Comparison of ENCODE assay signal across 16 mouse cellular contexts in genomic region chr8:91997023-91997891, GRCm38 (mm10).
A peak's percentile ranks its signal among the peaks of the same experiment; 100 is the strongest.
DNase-seq lines count a peak whose midpoint lies in the region; ATAC-seq lines count a peak whose summit lies in the region.
"Had no signal": no experiment of that assay in that cellular context is flagged by ENCODE, and none has a peak within 500 bp of the region (broad histone marks: within the 10 kb centered on the region; RNA-seq: fewer than 3 reads in every experiment).

No protein-coding gene starts in this region.

- ATAC-seq in forebrain, embryonic 16.5 days: peak; percentile 48
- peak; percentile 68 for ATAC-seq in midbrain, embryonic 13.5 days
- no peak for ATAC-seq in cerebellum, adult (ENCODE audit: insufficient number of reproducible peaks, low FRiP score, low TSS enrichment)
- ATAC-seq: CD4-positive, CD25-positive, alpha-beta regulatory T cell, adult 4 months; intestine, embryonic 16.5 days; liver, embryonic 12.5 days had no signal

- WGBS in forebrain, embryonic 16.5 days: 12% methylated on average over 26 of the region's 26 CpGs
- WGBS in midbrain, embryonic 13.5 days: 9% methylated on average over 26 of the region's 26 CpGs

- H3K27ac ChIP-seq in forebrain, embryonic 16.5 days (ENCODE audit: low read length): no peak overlapping the region
- H3K27ac ChIP-seq in midbrain, embryonic 13.5 days: peak overlapping the region; percentile 86
- H3K27ac ChIP-seq: liver, embryonic 12.5 days had no signal

- no peak overlapping the region for H3K9ac ChIP-seq in forebrain, embryonic 16.5 days (replicated peaks; ENCODE audit: low read depth, low read length)
- H3K9ac ChIP-seq in midbrain, embryonic 13.5 days (replicated peaks): 0 out of 2 replicates have a peak overlapping the region, but pooled peaks have one; percentile 15
- H3K9ac ChIP-seq: liver, embryonic 12.5 days had no signal

- peaks cover 16% of the 10 kb centered on the region for H3K27me3 ChIP-seq in forebrain, embryonic 16.5 days (replicated peaks; ENCODE audit: control insufficient read depth, insufficient read depth, low read length)
- H3K27me3 ChIP-seq in midbrain, embryonic 13.5 days: 0 out of 2 replicates have a peak, but pooled peaks cover 3% of the 10 kb centered on the region
- H3K27me3 ChIP-seq: megakaryocyte, embryonic 14.5 days had no signal

- H3K9me3 ChIP-seq in forebrain, embryonic 16.5 days (ENCODE audit: control insufficient read depth, low read length): no peaks in the 10 kb centered on the region
- H3K9me3 ChIP-seq in midbrain, embryonic 13.5 days: peaks cover 5% of the 10 kb centered on the region; the same call in 1 of the 2 replicates
- H3K9me3 ChIP-seq: liver, embryonic 12.5 days had no signal

- peak; percentile 42 for DNase-seq in ZHBTc4 (ENCODE audit: low read depth, low spot score)
- peak; percentile 82 for DNase-seq in embryo, embryonic 11 days
- no peak for DNase-seq in adrenal gland, postnatal 36 days
- DNase-seq in left cerebral cortex, postnatal 36 days (ENCODE audit: low spot score in 2 of 2): no peak
- DNase-seq in c-Kit-positive CD71-positive TER-119-positive erythroid progenitor cells, embryonic 14.5 days (ENCODE audit: low spot score): no peak
- DNase-seq: cerebellum, adult 8-10 months; kidney, postnatal 25 days; left cerebral cortex, postnatal 4 days; right cerebral cortex, postnatal 4 days had no signal

- intact Hi-C loops in left cerebral cortex, postnatal 36 days (cut with DNase I): no loop called here

- H3K36me3 ChIP-seq in forebrain, embryonic 16.5 days (ENCODE audit: control insufficient read depth, insufficient read depth): no peaks in the 10 kb centered on the region
- no peaks in the 10 kb centered on the region for H3K36me3 ChIP-seq in midbrain, embryonic 13.5 days
- H3K36me3 ChIP-seq: liver, embryonic 12.5 days had no signal

- H3K4me1 ChIP-seq in forebrain, embryonic 16.5 days (replicated peaks; ENCODE audit: control insufficient read depth, insufficient read depth, low read length): peaks cover 30% of the 10 kb centered on the region
- peaks cover 54% of the 10 kb centered on the region for H3K4me1 ChIP-seq in midbrain, embryonic 13.5 days (replicated peaks)
- H3K4me1 ChIP-seq: liver, embryonic 12.5 days; megakaryocyte, embryonic 14.5 days had no signal

- H3K4me2 ChIP-seq in forebrain, embryonic 16.5 days (ENCODE audit: low read length): peak overlapping the region; percentile 18; the same call in 1 of the 2 replicates
- H3K4me2 ChIP-seq in midbrain, embryonic 13.5 days (replicated peaks): peak overlapping the region; percentile 11
- H3K4me2 ChIP-seq: liver, embryonic 12.5 days had no signal

- no peak overlapping the region for H3K4me3 ChIP-seq in forebrain, embryonic 16.5 days (replicated peaks; ENCODE audit: low read length)
- H3K4me3 ChIP-seq in midbrain, embryonic 13.5 days (replicated peaks): no peak overlapping the region
- H3K4me3 ChIP-seq: liver, embryonic 12.5 days; megakaryocyte, embryonic 14.5 days had no signal

Comparison
In these comparisons a context has a peak if more than half of its experiments do, and no peak if none do; other contexts are left out.
1. DNase-seq: peak in ZHBTc4 (single experiment) and embryo, embryonic 11 days (single experiment); none in adrenal gland, postnatal 36 days (0 of 2), left cerebral cortex, postnatal 36 days (0 of 2) and c-Kit-positive CD71-positive TER-119-positive erythroid progenitor cells, embryonic 14.5 days (single experiment).